Mouse (Mus musculus) heart, postnatal 25 days (tissue): Measurements from ENCODE around the gene Rhot1. TPM values are rescaled to one million over a fixed set of nuclear protein-coding genes. Genes with fewer than 3 reads are reported as not detected.
"Not testable (repeated sequence)": the region's sequence is repeated elsewhere in the genome, so short reads cannot be mapped to it uniquely, and the experiment has no call there.

Source experiments
- DNase-seq: peaks from one replicate; pipeline ENCODE4 v3.0.0; 2022; ENCODE audit warnings: low spot score
- intact Hi-C: fragments of 180-260 bp; cut with DNase I; formaldehyde crosslinking; loops from one replicate; pipeline ENCODE4 v1.15.1; 2025
- total RNA-seq, 2 experiments: library from RNA; stranded (reverse); gene quantifications; 2 replicates each; pipeline ENCODE4 v1.2.3; 2021

Gene Rhot1
- 10 to 100 TPM; 62.4 to 68.1 TPM for total RNA-seq

GRCm38 (mm10) chr11:80208860-80209800, at the start of gene Rhot1:
Gene Rhot1, plus strand, starts transcription at chr11:80209019.
- intact Hi-C loops = loop anchor here (2.0 to 10.0 kb wide), 2 partner anchors 24 to 124 kb away; partner anchors contain the start of genes Atad5 and Crlf3
- peak; percentile 92 for DNase-seq

- no peak for DNase-seq
- intact Hi-C loops = no loop called here
Observed at GRCm38 (mm10) chr11:80161041-80161440, 47.8 kb upstream of the Rhot1 start.

GRCm38 (mm10) chr11:80163362-80164116, 45.3 kb upstream of the Rhot1 start:
- intact Hi-C loops = no loop called here

GRCm38 (mm10) chr11:80164224-80164623, 44.6 kb upstream of the Rhot1 start:
- intact Hi-C loops = no loop called here
- DNase-seq = no peak

More at GRCm38 (mm10) chr11:80163362-80164116, 45.3 kb upstream of the Rhot1 start:
- no peak for DNase-seq

- intact Hi-C loops = no loop called here
- no peak for DNase-seq
Observed at GRCm38 (mm10) chr11:80168121-80168520, 40.7 kb upstream of the Rhot1 start.

GRCm38 (mm10) chr11:80168611-80169249, 40.1 kb upstream of the Rhot1 start:
- intact Hi-C loops = no loop called here
- no peak for DNase-seq

- intact Hi-C loops = no loop called here
- no peak for DNase-seq
Observed at GRCm38 (mm10) chr11:80169629-80170028, 39.2 kb upstream of the Rhot1 start.

GRCm38 (mm10) chr11:80170351-80170750, 38.5 kb upstream of the Rhot1 start:
- intact Hi-C loops = no loop called here
- DNase-seq = no peak

- DNase-seq = no peak
- intact Hi-C loops = no loop called here
Observed at GRCm38 (mm10) chr11:80171884-80172283, 36.9 kb upstream of the Rhot1 start.

- DNase-seq = no peak
- intact Hi-C loops = no loop called here
Observed at GRCm38 (mm10) chr11:80173963-80174670, 34.7 kb upstream of the Rhot1 start.

GRCm38 (mm10) chr11:80176911-80177895, 31.6 kb upstream of the Rhot1 start:
- no peak for DNase-seq
- intact Hi-C loops = no loop called here

GRCm38 (mm10) chr11:80178316-80178715, 30.5 kb upstream of the Rhot1 start:
- intact Hi-C loops = no loop called here
- DNase-seq = no peak

GRCm38 (mm10) chr11:80181021-80181749, 27.6 kb upstream of the Rhot1 start:
- DNase-seq = no peak
- intact Hi-C loops = loop anchor here (5.0 kb wide), 2 partner anchors 39 to 94 kb away; partner anchors contain the start of genes Atad5 and Tefm

GRCm38 (mm10) chr11:80183054-80183704, 25.6 kb upstream of the Rhot1 start:
- not testable (repeated sequence) for DNase-seq
- intact Hi-C loops = loop anchor here (5.0 kb wide), 2 partner anchors 41 to 96 kb away; partner anchors contain the start of genes Atad5 and Tefm

- DNase-seq = peak; percentile 91
- intact Hi-C loops = loop anchor here (2.0 to 5.0 kb wide), 4 partner anchors 25 to 96 kb away; partner anchors contain the start of genes Adap2, Atad5, Rhot1 and Tefm
Observed at GRCm38 (mm10) chr11:80183705-80184255, 25.0 kb upstream of the Rhot1 start, which contains the start of gene Rnf135. Gene Rnf135, plus strand, starts transcription at chr11:80183851.

GRCm38 (mm10) chr11:80184531-80185071, 24.2 kb upstream of the Rhot1 start:
- intact Hi-C loops = loop anchor here (2.0 to 5.0 kb wide), 4 partner anchors 24 to 97 kb away; partner anchors contain the start of genes Adap2, Atad5, Rhot1 and Tefm
- no peak for DNase-seq
